Mouse (Mus musculus) limb, embryonic 10.5 days (tissue): ENCODE results near the gene Trim62. TPM values are rescaled to one million over a fixed set of nuclear protein-coding genes. Genes with fewer than 3 reads are reported as not detected.
A peak's percentile ranks its signal among the peaks of the same experiment; 100 is the strongest.

Experiments used
- DNase-seq: peaks from one replicate; pipeline ENCODE4 v3.0.0-alpha.2; 2017; ENCODE audit warnings: low spot score
- H3K27ac ChIP-seq: fragments of 300-500 bp; sonication (generic); 2 replicates; pipeline ENCODE4 v1.5.1; 2016; ENCODE audit warnings: mild to moderate bottlenecking
- H3K27me3 ChIP-seq: fragments of 300-500 bp; sonication (generic); 2 replicates; pipeline ENCODE4 v1.6.1; 2016; ENCODE audit warnings: low read depth, mild to moderate bottlenecking; ENCODE audit not compliant: poor library complexity, severe bottlenecking
- H3K36me3 ChIP-seq: fragments of 300-500 bp; sonication (generic); 2 replicates; pipeline ENCODE4 v1.6.1; 2016; ENCODE audit warnings: mild to moderate bottlenecking, moderate library complexity
- H3K4me1 ChIP-seq: fragments of 300-500 bp; sonication (generic); 2 replicates; pipeline ENCODE4 v1.6.1; 2016
- H3K4me3 ChIP-seq: fragments of 300-500 bp; sonication (generic); 2 replicates; pipeline ENCODE4 v1.5.1; 2016; ENCODE audit warnings: mild to moderate bottlenecking, moderate library complexity
- H3K9me3 ChIP-seq: fragments of 300-500 bp; sonication (generic); replicated peaks from 2 replicates; pipeline ENCODE4 v1.6.1; 2016; ENCODE audit warnings: mild to moderate bottlenecking
- WGBS: fragments of 180-500 bp; shearing (Covaris S2); methylation state at CpG from one replicate; pipeline ENCODE4 v1.1.7; 2016; 5-methylcytosine and 5-hydroxymethylcytosine counted together
- polyA plus RNA-seq: library from polyadenylated mRNA; unstranded; fragments of >200 nt; fragmentation: Nextera tagmentation; extraction: Ambion mirVana; gene quantifications from 2 replicates; pipeline ENCODE4 v1.2.1, GENCODE M21; 2016

Gene Trim62
- polyA plus RNA-seq, 1 experiment from 2014 or later, result 8.2 TPM

GRCm38 (mm10) chr4:128858878-128859277 lies 24.5 kb upstream of the Trim62 start:
- no peaks in the 10 kb centered on the region for H3K27me3 ChIP-seq
- H3K4me3 ChIP-seq, result no peak overlapping the region
- no peak for DNase-seq
- no peak overlapping the region for H3K27ac ChIP-seq
- peaks cover 11% of the 10 kb centered on the region for H3K4me1 ChIP-seq
- H3K36me3 ChIP-seq, result no peaks in the 10 kb centered on the region
- 72% methylated on average over 4 of the region's 4 CpGs for WGBS
- no peaks in the 10 kb centered on the region for H3K9me3 ChIP-seq

GRCm38 (mm10) chr4:128872992-128873391 lies 10.4 kb upstream of the Trim62 start:
- no peak for DNase-seq
- Histone ChIP-seq H3K9me3 (no peaks in the 10 kb centered on the region), H3K27me3 (no peaks in the 10 kb centered on the region), H3K4me1 (peaks cover 14% of the 10 kb centered on the region), H3K27ac (peak overlapping the region; percentile 25; the same call in 1 of the 2 replicates), H3K4me3 (no peak overlapping the region), H3K36me3 (no peaks in the 10 kb centered on the region)
- 67% methylated on average over 19 of the region's 19 CpGs for WGBS

- Histone ChIP-seq H3K9me3 (no peaks in the 10 kb centered on the region), H3K27ac (no peak overlapping the region), H3K4me3 (no peak overlapping the region), H3K4me1 (peaks cover 25% of the 10 kb centered on the region), H3K36me3 (no peaks in the 10 kb centered on the region), H3K27me3 (no peaks in the 10 kb centered on the region)
- DNase-seq, result no peak
- WGBS, result 96% methylated on average over 17 of the region's 17 CpGs
These were observed 9.3 kb upstream of the Trim62 start for GRCm38 (mm10) chr4:128874062-128874461.

- no peak overlapping the region for H3K4me3 ChIP-seq
- H3K9me3 ChIP-seq, result no peaks in the 10 kb centered on the region
These were observed 7.9 kb upstream of the Trim62 start for GRCm38 (mm10) chr4:128875439-128875838.

GRCm38 (mm10) chr4:128877520-128877919 lies 5.9 kb upstream of the Trim62 start:
- peaks cover 41% of the 10 kb centered on the region for H3K4me1 ChIP-seq
- H3K4me3 ChIP-seq, result no peak overlapping the region
- WGBS, result 18% methylated on average over 6 of the region's 6 CpGs
- peak overlapping the region; percentile 21; the same call in 1 of the 2 replicates for H3K27ac ChIP-seq
- no peaks in the 10 kb centered on the region for H3K27me3 ChIP-seq
- DNase-seq, result no peak
- no peaks in the 10 kb centered on the region for H3K36me3 ChIP-seq
- H3K9me3 ChIP-seq, result no peaks in the 10 kb centered on the region

More at GRCm38 (mm10) chr4:128875439-128875838, 7.9 kb upstream of the Trim62 start:
- 93% methylated on average over 11 of the region's 11 CpGs for WGBS
- no peaks in the 10 kb centered on the region for H3K36me3 ChIP-seq
- no peak overlapping the region for H3K27ac ChIP-seq
- peaks cover 35% of the 10 kb centered on the region for H3K4me1 ChIP-seq
- H3K27me3 ChIP-seq, result no peaks in the 10 kb centered on the region
- no peak for DNase-seq

- Histone ChIP-seq H3K27ac (peak overlapping the region; percentile 73), H3K9me3 (no peaks in the 10 kb centered on the region), H3K27me3 (0 out of 2 replicates have a peak, but pooled peaks cover under 1% of the 10 kb centered on the region), H3K4me3 (peak overlapping the region; percentile 13; the same call in 1 of the 2 replicates), H3K36me3 (no peaks in the 10 kb centered on the region), H3K4me1 (peaks cover 49% of the 10 kb centered on the region)
- peak; percentile 45 for DNase-seq
- 8% methylated on average over 13 of the region's 13 CpGs for WGBS
These were observed 4.4 kb upstream of the Trim62 start for GRCm38 (mm10) chr4:128878901-128879491.

GRCm38 (mm10) chr4:128883801-128884710 lies 676 bp downstream of the Trim62 start:
- peaks cover 17% of the 10 kb centered on the region for H3K36me3 ChIP-seq
- peak overlapping the region; percentile 84 for H3K27ac ChIP-seq
- DNase-seq, result peak; percentile 69
- H3K4me1 ChIP-seq, result peaks cover 54% of the 10 kb centered on the region
- under 1% methylated on average over 93 of the region's 94 CpGs for WGBS
- peak overlapping the region; percentile 91 for H3K4me3 ChIP-seq
- no peaks in the 10 kb centered on the region for H3K9me3 ChIP-seq
- H3K27me3 ChIP-seq, result peaks cover 9% of the 10 kb centered on the region; the same call in 1 of the 2 replicates

- Histone ChIP-seq H3K27ac (no peak overlapping the region), H3K9me3 (no peaks in the 10 kb centered on the region), H3K27me3 (peaks cover 9% of the 10 kb centered on the region; the same call in 1 of the 2 replicates), H3K4me3 (peak overlapping the region; percentile 91), H3K4me1 (peaks cover 49% of the 10 kb centered on the region), H3K36me3 (peaks cover 17% of the 10 kb centered on the region)
- 55% methylated on average over 5 of the region's 5 CpGs for WGBS
- DNase-seq, result no peak
These were observed 1.3 kb downstream of the Trim62 start for GRCm38 (mm10) chr4:128884711-128885095.

- Histone ChIP-seq H3K4me1 (peaks cover 54% of the 10 kb centered on the region), H3K9me3 (no peaks in the 10 kb centered on the region), H3K27me3 (peaks cover 9% of the 10 kb centered on the region; the same call in 1 of the 2 replicates), H3K4me3 (no peak overlapping the region), H3K27ac (no peak overlapping the region), H3K36me3 (peaks cover 17% of the 10 kb centered on the region)
- 92% methylated on average over 8 of the region's 8 CpGs for WGBS
- DNase-seq, result no peak
These were observed 2.2 kb downstream of the Trim62 start for GRCm38 (mm10) chr4:128885540-128885939.

GRCm38 (mm10) chr4:128886571-128886970 lies 3.2 kb downstream of the Trim62 start:
- no peak overlapping the region for H3K27ac ChIP-seq
- H3K4me3 ChIP-seq, result no peak overlapping the region
- H3K36me3 ChIP-seq, result peaks cover 17% of the 10 kb centered on the region
- peaks cover 64% of the 10 kb centered on the region for H3K4me1 ChIP-seq
- 46% methylated on average over 5 of the region's 5 CpGs for WGBS
- DNase-seq, result no peak
- H3K27me3 ChIP-seq, result peaks cover 9% of the 10 kb centered on the region; the same call in 1 of the 2 replicates
- H3K9me3 ChIP-seq, result no peaks in the 10 kb centered on the region

- no peak for DNase-seq
- Histone ChIP-seq H3K36me3 (peaks cover 17% of the 10 kb centered on the region), H3K27me3 (peaks cover 9% of the 10 kb centered on the region; the same call in 1 of the 2 replicates), H3K4me1 (peaks cover 66% of the 10 kb centered on the region), H3K27ac (no peak overlapping the region), H3K4me3 (no peak overlapping the region), H3K9me3 (no peaks in the 10 kb centered on the region)
- WGBS, result 79% methylated on average over 10 of the region's 10 CpGs
These were observed 3.6 kb downstream of the Trim62 start for GRCm38 (mm10) chr4:128887026-128887425.

- no peak for DNase-seq
- Histone ChIP-seq H3K4me1 (peaks cover 67% of the 10 kb centered on the region), H3K27me3 (peaks cover 9% of the 10 kb centered on the region; the same call in 1 of the 2 replicates), H3K36me3 (peaks cover 17% of the 10 kb centered on the region), H3K4me3 (no peak overlapping the region), H3K9me3 (no peaks in the 10 kb centered on the region), H3K27ac (peak overlapping the region; percentile 9; the same call in 1 of the 2 replicates)
- WGBS, result 74% methylated on average over 9 of the region's 9 CpGs
These were observed 4.3 kb downstream of the Trim62 start for GRCm38 (mm10) chr4:128887641-128888091.
